Mouse (Mus musculus) cerebellum, adult 11 months (tissue): Measurements from ENCODE around the gene Fcmr.

Experiments used
- DNase-seq: peaks from one replicate; pipeline ENCODE4 v3.0.0; 2022

The Fcmr gene

DNA sequence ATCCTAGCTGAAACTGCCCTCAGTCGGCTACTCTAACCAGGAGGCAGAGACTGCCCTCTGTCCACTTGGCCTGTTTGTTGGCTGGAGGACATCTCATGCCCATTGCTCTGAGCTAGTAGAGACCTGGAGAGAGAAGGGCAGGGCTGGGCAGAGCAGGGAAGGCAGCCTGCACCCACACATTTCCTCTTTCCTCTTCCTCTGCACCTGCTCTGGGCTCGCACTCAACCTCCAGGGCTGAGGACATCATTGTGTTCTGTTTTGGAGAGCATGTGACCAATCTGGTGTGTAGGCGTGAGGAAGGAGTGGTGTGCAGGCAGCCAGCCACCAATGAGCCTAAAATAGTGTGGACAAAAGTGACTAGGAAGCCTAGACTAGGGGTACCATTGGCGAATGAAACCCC is 1.2 kb upstream of the Fcmr start:
- DNase-seq: no peak

DNA sequence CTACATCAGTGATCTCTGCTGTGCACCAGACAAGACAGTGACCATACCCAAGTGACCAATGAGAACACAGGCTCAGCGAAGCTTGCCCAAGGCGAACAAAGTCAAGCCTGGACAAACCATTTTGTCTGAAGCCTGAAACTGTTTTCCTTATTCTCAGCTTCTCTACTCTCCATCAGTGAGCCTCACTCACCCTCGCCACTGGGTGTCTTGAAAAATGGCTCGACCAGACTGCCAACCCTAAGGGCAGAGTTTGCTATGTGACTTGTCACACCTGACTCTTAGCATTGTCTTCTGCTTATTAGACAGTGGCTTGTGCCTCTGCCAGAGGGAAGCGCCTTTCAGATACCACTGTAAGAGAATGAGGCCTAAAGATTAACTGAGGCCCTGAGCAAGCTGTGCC is 728 bp upstream of the Fcmr start:
- DNase-seq: no peak

DNA sequence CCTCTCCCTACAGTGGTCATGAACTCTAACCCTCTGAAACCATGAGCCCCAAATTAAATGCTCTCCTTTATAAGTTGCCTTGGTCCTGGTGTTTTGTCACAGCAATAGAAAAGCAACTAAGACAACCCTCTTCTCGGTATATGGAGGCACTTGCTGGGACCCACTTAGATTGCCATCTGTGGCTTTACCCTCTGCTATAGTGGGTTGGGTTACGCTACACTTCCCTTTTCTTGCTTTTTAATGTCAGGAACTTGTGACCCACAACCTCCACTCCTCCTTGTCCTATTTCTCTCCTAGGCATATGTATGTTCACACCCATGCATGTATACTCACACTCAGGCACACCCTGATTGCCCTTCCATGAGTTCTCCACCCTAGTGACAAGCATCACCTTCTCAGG is 7.4 kb downstream of the Fcmr start:
- DNase-seq: no peak

DNA sequence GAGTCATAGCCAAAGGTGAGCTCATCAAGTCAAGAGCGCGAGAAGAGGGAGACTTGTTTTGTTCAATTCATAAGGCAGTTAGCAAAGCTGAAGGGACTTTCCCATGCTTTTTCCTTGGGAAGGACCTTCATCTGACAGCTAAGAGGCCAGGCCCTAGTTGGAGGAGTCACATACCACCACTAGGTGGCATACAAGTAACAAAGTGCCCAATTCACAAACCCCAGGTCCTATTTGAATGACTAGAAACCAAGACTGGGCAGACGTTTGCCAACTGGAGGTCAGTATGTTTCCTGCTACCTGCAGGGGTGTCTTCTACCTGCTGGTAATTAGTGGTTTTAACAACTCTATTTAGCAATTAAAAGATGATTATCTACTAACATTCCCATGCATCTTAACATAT is 9.7 kb downstream of the Fcmr start:
- peak; percentile 34 for DNase-seq

DNA sequence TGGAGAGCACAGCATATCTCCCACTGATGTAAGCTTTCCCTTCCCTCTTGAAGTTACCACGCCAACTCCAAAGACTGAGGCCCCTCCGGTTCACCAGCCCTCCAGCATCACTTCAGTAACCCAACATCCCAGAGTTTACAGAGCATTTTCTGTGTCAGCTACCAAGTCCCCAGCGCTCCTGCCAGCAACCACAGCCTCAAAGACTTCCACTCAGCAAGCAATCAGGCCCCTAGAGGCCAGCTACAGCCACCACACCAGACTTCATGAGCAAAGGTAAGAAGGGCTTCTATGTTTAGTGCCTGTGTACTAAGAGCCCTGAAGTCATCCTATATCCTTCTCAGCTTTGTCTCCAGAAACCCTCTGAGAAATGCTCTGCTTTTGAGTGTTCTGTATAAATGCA is 10.4 kb downstream of the Fcmr start:
- DNase-seq: no peak

DNA sequence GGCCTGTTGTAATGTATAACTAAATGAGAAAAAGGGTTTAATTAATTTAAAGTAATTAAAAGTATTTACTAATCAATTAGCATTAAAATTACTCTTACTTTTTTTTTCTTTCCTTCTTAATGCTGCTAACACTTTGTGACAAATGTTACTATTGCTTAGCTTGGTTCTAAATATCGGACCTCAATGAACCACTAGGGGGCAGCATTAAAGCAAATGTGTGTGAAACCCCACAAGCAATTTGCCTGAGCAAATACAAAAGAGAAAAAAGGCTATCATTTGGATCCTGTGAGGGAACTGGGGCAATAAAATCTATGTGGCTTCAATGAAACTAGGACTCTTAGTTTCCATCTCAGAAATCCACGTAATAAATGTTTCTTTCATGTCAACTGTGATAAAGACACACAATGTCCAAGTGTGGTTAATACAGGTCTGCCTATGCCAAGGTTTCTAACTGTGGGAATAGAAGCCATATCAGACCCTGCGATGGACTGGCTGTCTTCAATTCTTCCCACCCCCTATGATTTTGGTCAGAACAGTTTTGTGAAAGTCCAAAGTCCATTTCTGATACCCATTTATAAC is 11.6 kb downstream of the Fcmr start:
- DNase-seq: peak; percentile 29

DNA sequence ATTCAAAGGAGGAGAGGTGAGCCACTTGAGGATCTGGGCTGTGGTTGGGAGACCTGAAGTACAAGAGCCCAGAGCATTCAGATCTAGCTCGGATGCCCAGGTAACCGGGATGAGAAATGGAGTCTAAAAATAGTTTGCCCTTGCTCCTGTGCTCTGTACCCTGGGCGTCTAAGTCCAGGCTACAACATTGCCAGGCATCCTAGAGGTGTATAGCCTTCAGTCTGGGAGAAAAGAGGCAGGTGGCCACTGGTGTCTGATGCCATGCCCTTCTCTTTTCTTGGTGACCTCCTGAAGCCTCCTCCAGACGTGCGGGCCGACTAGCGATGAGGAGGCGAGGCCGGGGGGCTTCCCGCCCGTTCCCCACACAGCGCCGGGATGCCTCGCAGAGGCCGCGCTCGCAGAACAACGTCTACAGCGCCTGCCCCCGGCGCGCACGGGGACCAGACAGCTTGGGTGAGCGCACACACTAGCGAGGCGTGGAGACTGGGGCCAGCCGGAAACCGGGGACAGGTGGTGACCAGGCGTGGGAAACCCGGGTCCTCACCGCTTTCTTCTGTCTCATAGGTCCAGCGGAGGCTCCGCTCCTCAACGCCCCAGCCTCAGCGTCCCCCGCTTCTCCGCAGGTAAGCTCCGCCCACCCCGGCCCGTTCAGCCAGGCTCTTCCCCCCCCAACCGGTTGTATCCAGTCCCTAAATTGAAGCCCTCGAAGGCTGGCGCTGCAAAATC is 12.6 kb downstream of the Fcmr start:
- no peak for DNase-seq

DNA sequence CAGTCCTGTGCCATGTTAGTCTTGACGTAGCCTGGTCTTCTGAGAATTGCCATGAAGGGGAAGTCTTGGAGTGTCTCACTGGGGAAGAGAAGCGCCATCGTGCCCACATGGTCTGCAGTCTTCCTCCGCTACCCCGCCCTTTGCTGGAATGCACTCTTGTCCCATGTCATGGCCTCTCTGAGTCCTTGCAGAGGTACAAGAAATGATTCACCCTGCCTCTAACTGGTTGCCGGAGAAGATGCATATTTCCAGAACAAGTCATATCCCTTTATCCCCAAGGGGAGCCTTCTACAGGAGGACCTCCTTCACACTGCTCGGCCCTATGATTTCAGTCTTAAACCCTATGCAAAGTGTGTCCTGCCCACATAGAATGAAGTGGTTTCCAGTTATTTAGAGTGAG is 14.5 kb downstream of the Fcmr start:
- no peak for DNase-seq

DNA sequence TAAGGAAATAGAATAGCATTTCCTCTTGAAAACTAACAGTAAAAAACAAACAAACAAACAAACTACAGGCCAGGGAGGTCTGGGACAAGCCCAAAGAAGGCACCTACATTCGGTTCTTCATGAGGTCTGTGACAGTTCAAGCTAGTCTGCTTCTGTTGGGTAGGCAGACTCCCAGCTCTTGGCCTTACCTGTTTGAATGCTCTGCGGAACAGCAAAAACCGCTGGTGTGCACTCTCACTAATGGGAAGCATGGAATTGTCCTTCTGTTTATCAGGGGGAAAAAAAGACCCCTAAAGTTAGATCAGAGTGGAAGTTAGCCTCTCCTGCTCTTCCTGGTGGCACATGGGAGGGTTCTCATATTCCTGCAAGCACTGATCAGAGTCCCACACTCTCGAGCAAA is 17.7 kb downstream of the Fcmr start:
- DNase-seq: no peak

DNA sequence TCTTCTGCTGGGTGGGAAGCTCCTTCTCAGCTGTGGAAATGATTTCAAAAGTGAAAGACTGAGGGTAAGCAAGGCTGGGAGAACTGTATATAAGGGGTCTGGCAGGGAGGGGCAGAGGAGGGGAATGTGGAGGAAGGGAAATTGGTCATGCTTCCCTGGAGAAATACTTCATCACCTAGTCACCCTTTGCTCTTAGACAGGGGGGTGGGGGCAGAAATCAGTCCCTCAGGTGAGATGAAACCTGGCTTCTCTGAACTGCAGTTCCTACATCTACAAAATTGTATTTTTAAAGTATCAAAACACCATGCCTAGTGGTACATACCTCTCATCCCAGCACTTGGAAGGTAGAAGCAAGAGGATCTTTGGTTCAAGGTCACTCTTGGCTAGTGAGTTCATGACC is 21.9 kb downstream of the Fcmr start, which contains the start of gene Il24:
Il24 (minus strand) TSS at position 101 of the 400 bp plus-strand sequence.
- no peak for DNase-seq

DNA sequence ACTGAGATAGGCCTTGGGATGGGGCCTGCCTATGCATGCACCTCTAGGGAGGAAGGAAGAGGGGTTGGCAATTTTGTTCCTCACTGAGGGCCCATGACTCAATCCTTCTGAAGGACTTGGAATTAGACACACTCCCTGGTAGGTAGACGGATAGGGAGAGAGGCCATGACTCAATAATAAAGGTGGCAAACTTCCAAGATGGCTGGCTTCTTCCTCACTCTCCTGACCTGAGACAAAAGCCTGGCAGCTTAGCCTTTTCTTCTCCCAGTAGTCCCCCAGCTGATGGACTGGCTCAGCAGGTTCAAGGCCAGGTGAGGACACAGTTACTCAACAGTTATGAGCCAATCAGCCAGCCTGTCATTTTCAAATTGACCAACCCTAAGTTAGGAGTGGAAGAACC is 27.0 kb downstream of the Fcmr start:
- DNase-seq: no peak

DNA sequence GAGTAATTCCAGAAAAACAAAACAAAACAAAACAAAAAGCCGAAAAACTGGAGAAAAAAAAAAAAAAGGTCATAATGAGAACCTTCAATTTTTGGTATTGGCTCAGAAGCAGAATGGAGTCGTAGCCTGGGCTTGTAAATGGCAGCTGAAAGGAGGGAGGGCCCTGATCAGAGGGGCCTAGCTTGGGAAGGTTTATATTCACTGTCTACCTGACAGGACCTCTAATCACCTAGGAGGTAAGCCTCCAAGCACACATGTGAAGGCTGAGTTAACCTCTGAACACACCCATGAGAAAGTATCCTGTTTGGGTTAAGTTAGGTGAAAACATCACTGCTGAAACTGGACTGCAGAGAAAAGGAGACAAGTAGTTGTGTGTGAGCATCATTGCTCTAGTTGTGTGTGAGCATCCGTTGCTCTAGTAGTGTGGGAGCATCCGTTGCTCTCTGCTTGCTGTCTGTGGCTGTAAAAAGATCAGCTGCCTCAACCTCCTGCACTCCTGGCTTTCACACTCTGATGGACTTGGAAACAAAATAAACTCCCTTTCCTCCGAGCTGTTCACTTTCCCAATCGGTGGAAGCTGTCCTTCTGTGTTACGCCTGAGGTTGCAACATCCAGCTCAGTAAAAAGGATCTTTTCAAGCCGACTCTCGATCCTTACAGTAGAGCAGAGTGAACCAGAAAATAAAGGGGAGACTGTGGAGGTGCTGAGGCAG is 28.0 kb downstream of the Fcmr start:
- no peak for DNase-seq

DNA sequence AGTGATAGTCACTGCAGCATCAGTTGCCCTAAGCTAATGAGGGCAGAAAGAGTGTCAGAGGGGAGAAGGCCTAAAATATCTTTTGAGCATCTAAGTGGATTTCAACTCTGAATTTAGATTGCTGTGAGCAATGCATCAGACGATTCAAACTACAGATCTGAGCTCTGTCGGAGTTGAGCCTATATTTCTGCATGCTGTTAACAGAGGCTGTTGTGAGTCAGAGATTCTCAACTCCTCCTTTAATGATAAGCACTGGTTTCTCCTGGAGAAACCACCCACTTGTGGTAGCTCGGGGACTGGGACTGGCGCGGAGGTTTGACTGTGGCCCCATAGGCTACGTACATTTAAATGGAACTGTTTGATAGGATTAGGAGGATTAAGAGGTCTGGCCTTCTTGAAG is 29.0 kb downstream of the Fcmr start:
- DNase-seq: no peak

DNA sequence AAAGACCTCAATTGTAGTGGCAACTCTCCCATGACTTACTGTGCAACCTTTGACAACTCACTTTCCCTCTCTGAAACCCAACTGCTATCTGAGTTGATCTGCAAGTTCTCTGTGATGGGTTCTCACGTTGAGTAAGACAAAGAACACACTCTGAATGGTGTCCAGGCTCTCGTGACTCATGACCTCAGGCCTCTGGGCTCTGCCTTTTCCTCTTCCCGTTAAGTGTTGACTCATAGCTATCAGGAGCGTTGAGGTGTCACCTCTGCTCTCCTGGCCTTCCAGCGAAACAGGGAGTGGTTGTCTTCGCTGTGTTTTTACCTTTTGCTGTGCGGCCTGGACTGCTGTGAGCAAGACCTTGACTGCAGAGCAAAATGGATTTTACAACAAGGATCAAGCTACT is 37.0 kb downstream of the Fcmr start:
- DNase-seq: no peak

DNA sequence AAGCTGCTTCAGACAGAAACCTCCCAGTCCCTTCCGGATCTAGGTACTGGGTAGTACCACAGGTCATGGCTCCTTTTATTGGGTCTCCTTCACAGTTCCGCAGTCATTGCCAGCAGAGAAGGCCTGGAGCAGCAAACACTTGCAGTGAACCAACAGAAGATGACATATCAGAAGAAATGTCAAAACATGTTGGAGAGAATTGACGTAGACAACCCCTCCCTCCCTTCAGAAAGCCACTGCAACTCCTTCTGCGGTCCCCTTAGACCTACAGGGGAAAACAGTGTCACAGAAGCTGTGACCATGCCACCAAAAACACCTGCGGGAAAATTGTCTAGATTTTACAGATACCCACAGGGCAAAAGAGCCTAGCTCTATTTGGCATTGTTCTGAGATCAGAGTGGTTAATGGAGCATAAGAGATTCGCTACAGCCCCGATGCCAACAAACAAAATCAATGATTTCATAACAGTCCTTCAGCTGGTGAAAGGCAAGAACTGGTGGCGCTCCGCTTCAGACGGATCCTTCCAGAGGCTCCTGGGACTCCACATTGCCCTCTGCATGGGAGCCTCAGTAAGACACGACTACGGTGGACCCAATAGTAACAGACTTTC is 46.0 kb downstream of the Fcmr start, which contains the start of gene Il20:
Il20 (minus strand) TSS at position 51 of the 610 bp plus-strand sequence.
- DNase-seq: no peak

DNA sequence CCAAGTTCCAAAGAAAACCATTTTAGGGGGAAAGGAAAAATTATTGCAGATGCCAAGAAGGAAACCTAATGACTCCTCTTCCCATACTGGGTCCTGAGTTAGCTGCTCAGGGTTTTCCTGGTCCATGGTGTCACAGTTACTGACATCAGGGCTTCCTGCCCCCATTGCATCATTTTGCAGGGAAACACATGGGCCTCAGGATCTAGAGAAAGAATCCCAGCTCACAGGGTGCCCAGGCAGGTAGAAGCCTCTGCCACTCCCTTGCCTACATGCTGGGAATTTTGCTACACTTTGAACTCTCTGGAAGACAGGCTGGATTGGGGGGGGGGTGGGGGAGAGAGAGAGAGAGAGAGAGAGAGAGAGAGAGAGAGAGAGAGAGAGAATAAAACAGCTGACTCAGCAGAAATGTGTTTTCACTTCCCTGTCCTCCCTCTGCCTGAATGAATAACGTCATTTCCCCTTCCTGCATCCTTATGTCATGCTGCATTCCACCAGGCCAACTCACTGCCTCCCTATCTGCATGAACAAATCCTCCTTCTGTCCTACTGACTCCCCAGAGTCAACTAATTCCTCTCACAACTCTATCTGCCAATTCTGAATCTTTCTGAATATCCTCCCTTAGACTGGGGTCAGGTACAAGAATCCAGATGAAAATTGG is 53.0 kb downstream of the Fcmr start:
- no peak for DNase-seq

DNA sequence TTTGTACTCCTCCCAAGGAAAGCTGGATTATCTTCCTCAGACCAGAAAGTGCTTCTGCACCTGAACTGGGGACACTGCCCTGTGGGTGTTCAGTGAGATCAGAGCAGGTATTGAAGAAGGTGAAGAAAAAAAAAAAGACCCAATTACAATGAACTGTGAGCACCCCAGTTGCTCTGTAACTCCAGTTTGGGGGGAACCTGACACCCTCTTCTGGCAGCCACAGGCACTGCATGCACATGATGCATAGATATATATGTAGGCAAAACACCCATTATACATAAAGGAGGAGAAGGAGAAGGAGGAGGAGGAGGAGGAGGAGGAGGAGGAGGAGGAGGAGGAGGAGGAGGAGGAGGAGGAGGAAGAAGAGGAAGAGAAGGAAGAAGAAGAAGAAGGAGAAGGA is 61.0 kb downstream of the Fcmr start:
- no peak for DNase-seq
